Mouse (Mus musculus): ENCODE data around the gene Depdc1a.

DNA sequence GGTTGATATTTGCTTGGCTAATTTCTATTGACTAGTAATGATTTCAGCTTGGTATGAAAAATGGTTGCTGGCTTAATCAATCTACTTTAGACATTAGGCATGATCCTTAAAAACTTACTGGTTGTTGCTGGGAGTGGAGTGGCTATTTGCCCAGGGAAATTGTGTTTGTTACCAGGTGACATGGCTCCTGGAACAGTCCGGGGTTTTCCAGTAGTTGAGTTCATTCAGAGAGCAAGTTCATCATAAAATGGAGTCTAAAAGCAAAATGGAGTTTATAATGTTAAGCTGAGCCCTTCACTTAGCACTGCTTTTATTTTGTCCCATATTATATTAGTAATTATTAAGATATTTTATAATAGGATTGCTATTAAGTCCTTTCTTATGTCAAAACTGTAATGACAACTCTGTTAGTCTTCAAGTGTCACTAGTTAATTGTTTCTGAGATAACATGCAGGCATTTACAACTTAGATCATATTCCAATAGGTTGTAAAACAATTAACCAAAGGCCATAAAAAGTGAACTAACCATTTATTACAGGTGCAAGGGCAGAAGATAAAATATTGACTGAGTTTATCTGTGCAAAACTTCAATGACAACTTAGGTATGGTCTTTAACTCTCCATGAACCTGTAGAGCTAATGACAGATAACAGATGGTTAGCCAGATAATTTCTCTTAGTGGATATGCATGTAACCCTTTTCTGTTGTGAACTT is 17.8 kb upstream of the Depdc1a start:
- TF ChIP-seq CTCF (IDR thresholded peaks at IDR 0.05; ENCODE audit: insufficient read depth, low read length), result no peak
- no peak for TF ChIP-seq POLR2A (IDR thresholded peaks at IDR 0.05; ENCODE audit: borderline replicate concordance, extremely low read depth, low read depth, low read length)
